In the genomic region with DNA sequence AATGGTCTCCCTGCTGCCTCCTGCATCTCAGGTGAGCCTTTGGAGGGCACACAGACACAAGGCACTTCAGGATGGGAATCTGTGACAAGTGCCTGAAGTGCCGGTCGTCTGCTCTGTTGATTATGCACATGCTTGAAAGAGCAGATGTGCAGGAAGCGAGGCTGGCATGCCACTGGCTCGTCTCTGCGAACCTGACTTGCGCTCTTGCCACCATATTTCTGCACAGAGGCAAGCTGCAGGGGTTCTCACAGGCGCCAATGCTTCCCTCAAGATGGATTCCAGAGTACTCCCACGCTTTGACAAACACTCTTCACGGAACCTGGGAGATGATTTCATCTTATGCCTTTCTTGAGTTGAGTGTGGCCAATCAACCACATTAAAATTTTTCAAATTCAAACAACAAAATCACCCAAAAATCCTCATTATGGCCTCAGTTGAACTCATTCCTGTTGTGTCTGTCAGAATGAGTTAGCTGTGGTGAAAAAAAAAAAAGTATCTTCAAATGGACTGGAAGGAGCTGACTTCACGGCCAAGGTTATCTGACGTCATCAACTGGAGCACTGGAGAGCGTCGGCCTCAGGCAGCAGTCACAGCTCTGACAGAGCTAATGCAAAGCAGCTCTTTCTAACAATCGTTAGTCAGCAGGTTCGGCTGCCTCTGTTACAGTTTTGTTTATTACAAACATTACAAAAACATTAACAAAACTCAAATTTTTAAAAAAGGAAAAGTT, we compare ENCODE assay signal across 20 mouse cellular contexts.
DNase-seq lines count a peak whose midpoint lies in the region; ATAC-seq and TF ChIP-seq lines count a peak whose summit lies in the region.
"Had no signal": no experiment of that assay in that cellular context is flagged by ENCODE, and none has a peak within 500 bp of the region (broad histone marks: within the 10 kb centered on the region; RNA-seq: fewer than 3 reads in every experiment).

No protein-coding gene starts in this region.

- H3K27me3 ChIP-seq in intestine, embryonic 14.5 days (replicated peaks; ENCODE audit: control insufficient read depth, insufficient read depth, low read length) = no peaks in the 10 kb centered on the region
- H3K27me3 ChIP-seq in intestine, postnatal 0 days (replicated peaks; ENCODE audit: control insufficient read depth, insufficient read depth, low read length) = no peaks in the 10 kb centered on the region
- H3K27me3 ChIP-seq: heart, embryonic 15.5 days; limb, embryonic 13.5 days; lung, embryonic 15.5 days had no signal

- H3K9me3 ChIP-seq in intestine, embryonic 14.5 days (ENCODE audit: control insufficient read depth, low read length) = no peaks in the 10 kb centered on the region
- no peaks in the 10 kb centered on the region for H3K9me3 ChIP-seq in intestine, postnatal 0 days (ENCODE audit: control insufficient read depth)
- H3K9me3 ChIP-seq: heart, embryonic 15.5 days; limb, embryonic 13.5 days; lung, embryonic 15.5 days; midbrain, embryonic 10.5 days had no signal

- DNase-seq in cerebellum, postnatal 10 days = peak; percentile 62 to 66
- DNase-seq in cerebellum, adult 8-10 months = no peak
- DNase-seq in intestine, embryonic 14.5 days (ENCODE audit: low spot score) = peak; percentile 41
- peak; percentile 75 for DNase-seq in adrenal gland, postnatal 14 days
- DNase-seq in forelimb bud, embryonic 11.5 days (ENCODE audit: low read depth, low spot score) = peak; percentile 13
- DNase-seq in gastrocnemius, postnatal 4 days (ENCODE audit: low spot score in 2 of 2) = no peak
- no peak for DNase-seq in spleen, postnatal 14 days (ENCODE audit: low spot score in 2 of 2)
- DNase-seq: gastrocnemius, postnatal 14 days; kidney, adult 2 months; kidney, postnatal 25 days; right cerebral cortex, adult 18-20 months; thymus, postnatal 4 days had no signal

- 56% methylated on average over 15 of the region's 15 CpGs for WGBS in intestine, embryonic 14.5 days
- 70% methylated on average over 15 of the region's 15 CpGs for WGBS in intestine, postnatal 0 days

- no peaks in the 10 kb centered on the region for H3K4me1 ChIP-seq in intestine, embryonic 14.5 days (replicated peaks; ENCODE audit: control insufficient read depth, insufficient read depth, low read length)
- H3K4me1 ChIP-seq in intestine, postnatal 0 days (replicated peaks; ENCODE audit: control insufficient read depth, insufficient read depth, low read length) = no peaks in the 10 kb centered on the region
- H3K4me1 ChIP-seq: heart, embryonic 15.5 days; limb, embryonic 13.5 days; lung, embryonic 15.5 days; midbrain, embryonic 10.5 days had no signal

- no peaks in the 10 kb centered on the region for H3K36me3 ChIP-seq in intestine, embryonic 14.5 days (ENCODE audit: control insufficient read depth, insufficient read depth, low read length)
- H3K36me3 ChIP-seq in intestine, postnatal 0 days (ENCODE audit: control insufficient read depth, insufficient read depth) = no peaks in the 10 kb centered on the region
- H3K36me3 ChIP-seq: heart, embryonic 15.5 days; limb, embryonic 13.5 days; lung, embryonic 15.5 days; midbrain, embryonic 10.5 days had no signal

- H3K9ac ChIP-seq in intestine, embryonic 14.5 days (ENCODE audit: low read length) = no peak overlapping the region
- no peak overlapping the region for H3K9ac ChIP-seq in intestine, postnatal 0 days (ENCODE audit: low read depth, low read length)
- H3K9ac ChIP-seq: heart, embryonic 15.5 days; limb, embryonic 13.5 days; liver, embryonic 14.5 days; lung, embryonic 15.5 days had no signal

- no peak for TF ChIP-seq CTCF in intestine, postnatal 0 days (IDR thresholded peaks at IDR 0.05; ENCODE audit: low read depth)

- H3K27ac ChIP-seq in intestine, embryonic 14.5 days (ENCODE audit: low read depth) = no peak overlapping the region
- no peak overlapping the region for H3K27ac ChIP-seq in intestine, postnatal 0 days (ENCODE audit: low read depth, low read length)
- H3K27ac ChIP-seq: heart, embryonic 15.5 days; limb, embryonic 13.5 days; liver, embryonic 14.5 days; lung, embryonic 15.5 days; macrophage; midbrain, embryonic 10.5 days had no signal

- H3K4me3 ChIP-seq in intestine, embryonic 14.5 days (ENCODE audit: low read depth, low read length) = no peak overlapping the region
- no peak overlapping the region for H3K4me3 ChIP-seq in intestine, postnatal 0 days (ENCODE audit: low read depth, low read length)
- H3K4me3 ChIP-seq: heart, embryonic 15.5 days; limb, embryonic 13.5 days; lung, embryonic 15.5 days; midbrain, embryonic 10.5 days had no signal

- ATAC-seq in intestine, embryonic 14.5 days (replicated peaks; ENCODE audit: low FRiP score, low TSS enrichment, low read depth) = no peak
- no peak for ATAC-seq in intestine, postnatal 0 days
- ATAC-seq: CD4-positive, CD25-positive, alpha-beta regulatory T cell, adult 4 months had no signal

- no peak overlapping the region for H3K4me2 ChIP-seq in intestine, embryonic 14.5 days (ENCODE audit: low read length)
- no peak overlapping the region for H3K4me2 ChIP-seq in intestine, postnatal 0 days (replicated peaks; ENCODE audit: low read depth)
- H3K4me2 ChIP-seq: heart, embryonic 15.5 days; limb, embryonic 13.5 days; lung, embryonic 15.5 days had no signal

Comparison
In these comparisons a context has a peak if more than half of its experiments do, and no peak if none do; other contexts are left out.
1. DNase-seq: peak in cerebellum, postnatal 10 days (2 of 2), intestine, embryonic 14.5 days (single experiment), adrenal gland, postnatal 14 days (single experiment) and forelimb bud, embryonic 11.5 days (single experiment); none in cerebellum, adult 8-10 months (single experiment), gastrocnemius, postnatal 4 days (0 of 2) and spleen, postnatal 14 days (0 of 2).